Mouse (Mus musculus) heart, adult 2 months (tissue): Measurements from ENCODE around the gene Fxyd6.

ENCODE experiments used
- CTCF ChIP-seq: fragments of 200-600 bp; IDR thresholded peaks from 2 replicates; pipeline ENCODE4 v1.8.1; 2022; ENCODE audit warnings: antibody characterized with exemption, mild to moderate bottlenecking, moderate library complexity
- POLR2A ChIP-seq: fragments of 200-500 bp; IDR thresholded peaks from 2 replicates; pipeline ENCODE4 v1.6.1; 2011; ENCODE audit warnings: mild to moderate bottlenecking, low read depth, low read length, control low read depth; ENCODE audit not compliant: insufficient read depth

DNA sequence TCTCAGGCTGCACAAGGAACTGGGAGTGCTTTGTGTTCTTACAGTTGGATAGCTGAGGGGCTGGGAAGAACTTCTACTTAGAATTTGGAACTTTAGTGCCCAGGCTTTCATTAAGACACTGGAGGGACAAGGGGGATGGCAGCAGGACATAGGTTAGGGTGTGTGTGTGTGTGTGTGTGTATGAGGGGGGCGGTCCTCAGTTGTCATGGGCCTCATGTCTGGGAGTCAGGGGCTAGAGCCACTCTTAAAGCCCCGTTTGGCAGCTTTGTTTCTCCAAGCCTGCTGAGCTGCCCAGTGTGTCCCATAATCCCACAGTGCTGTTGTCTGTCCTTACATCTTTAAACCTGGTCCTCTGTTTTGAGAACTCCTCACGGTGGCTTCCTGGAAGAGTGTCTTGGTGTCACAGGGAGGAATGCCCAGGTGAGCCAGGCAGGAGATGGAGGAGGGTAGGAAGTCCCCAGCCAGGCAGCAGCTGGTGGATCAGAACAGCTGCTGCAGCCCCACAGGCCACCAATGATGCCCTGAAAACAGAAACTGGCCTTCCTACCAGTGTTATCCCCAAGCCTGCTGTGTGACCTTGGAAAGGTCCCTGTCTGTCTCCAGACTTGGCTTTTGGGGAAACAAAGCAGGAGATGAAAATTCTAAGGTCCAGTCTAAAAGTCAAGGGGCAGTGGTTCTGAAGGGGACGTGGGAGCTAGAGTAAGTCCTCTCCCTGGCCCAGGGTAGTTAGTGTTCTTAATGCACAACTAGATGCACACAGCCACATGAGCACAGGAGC is 42.9 kb downstream of the Fxyd6 start:
- TF ChIP-seq POLR2A (no peak), CTCF (no peak)
